Mouse (Mus musculus) layer of hippocampus, adult 11-12 months (tissue): ENCODE results near the gene Fam43a.

Experiments used
- DNase-seq: peaks from one replicate; pipeline ENCODE4 v3.0.0; 2022; ENCODE audit warnings: low spot score

Gene Fam43a

DNA sequence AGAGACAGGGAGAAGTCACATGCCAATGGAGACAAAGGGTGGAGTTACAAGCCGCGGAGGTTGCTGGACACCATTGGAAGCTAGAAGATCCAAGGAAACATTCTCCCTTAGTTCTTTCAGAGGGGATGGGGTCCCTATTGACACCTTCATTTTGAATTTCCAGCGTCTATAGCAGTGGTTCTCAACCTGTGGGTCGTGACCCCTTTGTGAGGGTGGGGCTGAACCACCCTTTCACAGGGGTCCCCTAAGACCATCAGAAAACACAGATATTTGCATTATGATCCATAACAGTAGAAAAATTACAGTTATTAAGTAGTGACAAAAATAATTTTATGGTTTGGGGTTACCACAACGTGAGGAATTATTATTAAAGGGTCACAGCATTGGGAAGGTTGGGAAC lies 30.0 kb downstream of the Fam43a start:
- DNase-seq = no peak

DNA sequence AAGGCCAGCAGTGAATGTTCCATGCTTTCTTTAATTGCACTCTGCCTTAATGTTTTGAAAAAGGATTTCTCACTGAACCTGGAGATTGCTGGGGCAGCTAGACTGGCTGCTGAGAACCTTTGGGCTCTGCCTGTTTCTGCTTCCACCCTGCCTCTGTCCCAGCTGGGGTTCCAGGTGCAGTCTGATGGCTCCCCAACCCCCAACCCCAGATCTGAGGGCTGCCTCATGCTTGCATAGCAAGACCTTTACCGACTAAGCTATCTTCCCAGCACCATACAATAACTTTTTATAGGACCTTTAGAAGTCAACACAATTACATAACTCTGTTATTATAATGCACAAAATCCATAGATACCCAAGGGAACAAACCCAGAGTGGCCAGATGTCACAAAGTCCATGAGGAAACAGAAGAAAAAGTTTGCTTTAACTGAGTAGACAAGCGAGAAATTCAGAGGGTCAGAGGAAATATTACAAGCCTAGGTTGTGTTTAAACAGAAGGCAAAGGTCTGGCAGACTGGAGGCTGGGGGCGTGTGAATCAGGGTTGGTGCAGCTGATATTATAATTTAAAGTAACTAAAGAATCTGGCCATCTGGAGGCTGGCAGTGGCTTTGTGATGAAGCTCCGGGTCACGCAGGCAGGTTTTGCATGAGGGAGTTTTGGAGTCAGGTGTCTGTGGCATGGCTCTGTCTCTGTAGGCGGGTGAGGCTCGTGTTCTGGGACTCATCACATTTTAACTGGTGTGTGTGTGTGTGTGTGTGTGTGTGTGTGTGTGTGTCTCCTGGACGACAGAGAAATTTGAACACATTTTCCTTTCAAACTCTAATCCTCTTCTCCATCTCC lies 34.6 kb downstream of the Fam43a start:
- no peak for DNase-seq

GRCm38 (mm10) chr16:30638586-30638985 lies 39.1 kb downstream of the Fam43a start:
- DNase-seq = no peak

DNA sequence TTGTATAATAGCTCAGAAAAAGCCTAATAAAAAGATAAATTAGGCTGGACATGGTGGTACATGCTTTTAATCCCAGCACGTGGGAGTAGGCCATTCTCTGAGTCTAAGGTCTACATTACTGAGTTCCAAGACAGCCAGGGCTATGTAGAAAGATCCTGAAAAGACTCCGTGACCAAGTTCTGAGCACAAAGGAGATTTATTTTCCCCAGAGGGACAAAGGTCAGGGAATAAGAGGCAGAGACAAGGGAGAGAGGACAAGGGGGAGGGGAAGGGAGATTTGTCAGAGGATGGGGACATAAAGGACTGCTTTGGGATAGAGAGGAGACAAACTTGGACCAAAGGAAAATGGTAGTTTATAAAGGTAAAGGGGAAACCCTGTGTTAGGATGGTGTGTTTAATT lies 41.1 kb downstream of the Fam43a start:
- no peak for DNase-seq

- DNase-seq = no peak
Measured at GRCm38 (mm10) chr16:30641408-30641807, 41.9 kb downstream of the Fam43a start.

DNA sequence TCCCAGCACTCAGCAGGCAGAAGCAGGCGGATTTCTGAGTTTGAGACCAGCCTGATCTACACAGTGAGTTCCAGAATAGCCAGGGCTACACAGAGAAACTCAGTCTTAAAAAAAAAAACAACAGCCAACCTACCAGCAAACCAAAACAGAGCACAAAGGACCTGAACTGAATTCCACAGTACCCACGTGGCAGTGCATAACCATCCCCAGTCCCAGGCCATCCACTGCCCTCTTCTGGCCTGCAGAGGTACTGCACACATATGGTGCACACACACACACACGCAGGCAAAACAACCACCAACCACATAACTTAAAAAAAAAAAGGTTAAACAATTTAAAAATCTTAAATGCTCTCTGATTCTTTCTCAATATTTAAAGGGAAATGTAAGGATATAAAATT lies 42.7 kb downstream of the Fam43a start:
- DNase-seq = no peak

- DNase-seq = no peak
Measured at GRCm38 (mm10) chr16:30644981-30645380, 45.5 kb downstream of the Fam43a start.

GRCm38 (mm10) chr16:30645841-30646558 lies 46.5 kb downstream of the Fam43a start:
- DNase-seq = no peak

DNA sequence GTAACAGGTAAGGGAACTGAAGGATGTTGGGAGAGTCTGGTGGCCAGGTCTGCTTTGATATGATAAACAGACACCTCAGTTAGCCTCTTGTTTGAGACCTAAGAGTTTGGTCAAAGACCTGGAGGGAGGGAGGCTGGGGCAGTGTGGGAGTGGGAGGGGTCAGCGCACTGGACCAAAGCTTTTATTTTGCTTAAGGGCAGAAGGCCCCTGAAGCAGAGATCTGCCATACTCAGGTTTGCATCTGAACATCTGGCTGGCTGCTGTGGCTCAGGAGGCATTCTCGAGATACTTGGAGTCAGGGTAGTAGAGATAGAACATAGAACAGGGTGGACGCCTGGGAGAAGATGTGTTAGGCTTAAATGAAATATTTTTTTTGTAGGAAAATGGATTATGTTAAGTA lies 47.3 kb downstream of the Fam43a start:
- DNase-seq = no peak

GRCm38 (mm10) chr16:30651292-30651691 lies 51.8 kb downstream of the Fam43a start:
- DNase-seq = no peak
